Mouse (Mus musculus): ENCODE data around the gene Lrriq3. TPM values are rescaled to one million over a fixed set of nuclear protein-coding genes. Genes with fewer than 3 reads are reported as not detected.

Gene Lrriq3
- polyA plus RNA-seq, 1 experiment from 2014 or later: 1.2 TPM

DNA sequence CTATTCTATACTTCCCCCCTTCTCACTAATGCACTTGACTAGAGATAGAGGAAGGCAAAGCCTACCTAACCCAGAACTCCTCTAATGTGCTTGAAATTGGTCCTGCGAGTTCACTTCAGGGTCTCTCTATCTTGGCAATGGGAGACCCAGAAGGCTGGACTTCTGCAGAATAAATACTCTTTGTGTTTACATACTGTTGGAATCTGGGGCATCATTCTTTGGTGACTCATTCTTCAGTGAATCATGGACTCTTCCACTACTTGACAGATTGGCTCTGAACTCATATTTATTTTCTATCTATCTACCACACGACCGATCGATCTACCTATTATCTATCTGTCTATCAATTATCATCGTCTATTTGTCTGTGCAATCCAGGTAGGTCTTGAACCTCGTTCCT, 1.2 kb upstream of the Lrriq3 start:
- peaks cover 8% of the 10 kb centered on the region for H3K36me3 ChIP-seq (ENCODE audit: control insufficient read depth, insufficient read depth, low read length)
- no peak overlapping the region for H3K4me3 ChIP-seq (ENCODE audit: low read length)
- no peak for ATAC-seq
- H3K9ac ChIP-seq (ENCODE audit: low read depth, low read length): no peak overlapping the region
- H3K27ac ChIP-seq (ENCODE audit: low read depth, low read length): no peak overlapping the region
- no peaks in the 10 kb centered on the region for H3K9me3 ChIP-seq (ENCODE audit: control insufficient read depth, low read length)
- WGBS: 95% methylated on average over 6 of the region's 6 CpGs
- H3K4me2 ChIP-seq (ENCODE audit: low read length): peak overlapping the region; percentile 74
- peaks cover 6% of the 10 kb centered on the region; the same call in 1 of the 2 replicates for H3K4me1 ChIP-seq (ENCODE audit: control insufficient read depth, insufficient read depth, low read depth, low read length)
- no peaks in the 10 kb centered on the region for H3K27me3 ChIP-seq (replicated peaks; ENCODE audit: control insufficient read depth, insufficient read depth, low read length)

- WGBS: 75% methylated on average over 1 of the region's 1 CpGs
- Histone ChIP-seq H3K9ac (ENCODE audit: low read depth, low read length) (no peak overlapping the region), H3K4me1 (ENCODE audit: control insufficient read depth, insufficient read depth, low read depth, low read length) (no peaks in the 10 kb centered on the region), H3K4me3 (ENCODE audit: low read length) (no peak overlapping the region), H3K4me2 (ENCODE audit: low read length) (no peak overlapping the region), H3K9me3 (ENCODE audit: control insufficient read depth, low read length) (no peaks in the 10 kb centered on the region), H3K27ac (ENCODE audit: low read depth, low read length) (no peak overlapping the region), H3K36me3 (ENCODE audit: control insufficient read depth, insufficient read depth, low read length) (no peaks in the 10 kb centered on the region), H3K27me3 (replicated peaks; ENCODE audit: control insufficient read depth, insufficient read depth, low read length) (no peaks in the 10 kb centered on the region)
- ATAC-seq: no peak
Observed at GRCm38 (mm10) chr3:155099266-155099665, 6.0 kb downstream of the Lrriq3 start.

DNA sequence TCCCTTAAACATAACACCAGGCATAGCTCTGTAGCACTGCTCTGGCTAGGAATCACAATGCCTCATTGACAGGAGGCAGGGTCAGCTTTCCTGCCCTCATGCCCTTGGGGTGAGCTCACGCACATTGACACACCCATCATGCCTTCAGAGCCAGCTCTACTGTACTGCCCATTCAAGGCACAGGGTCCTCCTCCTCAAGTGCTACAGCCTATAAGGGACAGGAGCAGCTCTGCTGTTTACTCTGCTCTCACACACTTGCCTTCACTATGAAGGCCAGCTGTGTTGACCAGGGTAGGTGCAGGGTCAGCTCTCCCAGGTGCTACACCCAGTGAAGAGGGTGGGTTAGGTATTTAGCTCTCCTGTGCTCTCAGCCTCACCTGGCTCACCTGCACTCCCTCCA, 12.7 kb downstream of the Lrriq3 start:
- Histone ChIP-seq H3K9ac (ENCODE audit: low read depth, low read length) (no peak overlapping the region), H3K9me3 (ENCODE audit: control insufficient read depth, low read length) (no peaks in the 10 kb centered on the region), H3K4me3 (ENCODE audit: low read length) (no peak overlapping the region), H3K27ac (ENCODE audit: low read depth, low read length) (no peak overlapping the region), H3K36me3 (ENCODE audit: control insufficient read depth, insufficient read depth, low read length) (no peaks in the 10 kb centered on the region), H3K4me2 (ENCODE audit: low read length) (no peak overlapping the region), H3K4me1 (ENCODE audit: control insufficient read depth, insufficient read depth, low read depth, low read length) (no peaks in the 10 kb centered on the region), H3K27me3 (replicated peaks; ENCODE audit: control insufficient read depth, insufficient read depth, low read length) (no peaks in the 10 kb centered on the region)
- ATAC-seq: no peak
- WGBS: 73% methylated on average over 1 of the region's 1 CpGs

DNA sequence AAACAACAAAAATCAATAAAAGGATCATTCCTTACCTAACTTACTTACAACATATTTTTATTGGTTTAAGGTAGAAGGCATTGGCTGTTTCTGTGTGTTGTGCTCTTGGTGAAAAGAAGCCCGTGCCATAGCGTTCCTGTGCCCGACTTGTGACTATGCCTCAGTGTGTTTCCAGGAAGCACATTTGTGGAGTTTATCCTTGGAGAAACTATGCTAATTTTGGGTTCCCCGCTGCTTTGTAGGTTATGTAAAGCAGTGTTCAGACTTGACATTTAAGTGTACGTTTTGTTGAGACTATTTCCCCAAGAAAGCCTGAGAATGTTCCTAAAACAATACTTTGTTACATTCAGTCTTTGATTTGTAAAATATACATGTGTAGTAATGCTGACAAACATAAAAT, 44.5 kb downstream of the Lrriq3 start:
- no peak overlapping the region for H3K4me3 ChIP-seq (ENCODE audit: low read length)
- no peaks in the 10 kb centered on the region for H3K9me3 ChIP-seq (ENCODE audit: control insufficient read depth, low read length)
- no peak overlapping the region for H3K9ac ChIP-seq (ENCODE audit: low read depth, low read length)
- H3K27ac ChIP-seq (ENCODE audit: low read depth, low read length): no peak overlapping the region
- no peaks in the 10 kb centered on the region for H3K4me1 ChIP-seq (ENCODE audit: control insufficient read depth, insufficient read depth, low read depth, low read length)
- H3K4me2 ChIP-seq (ENCODE audit: low read length): no peak overlapping the region
- 91% methylated on average over 5 of the region's 5 CpGs for WGBS
- no peaks in the 10 kb centered on the region for H3K27me3 ChIP-seq (replicated peaks; ENCODE audit: control insufficient read depth, insufficient read depth, low read length)
- ATAC-seq: no peak
- H3K36me3 ChIP-seq (ENCODE audit: control insufficient read depth, insufficient read depth, low read length): no peaks in the 10 kb centered on the region

- H3K4me1 ChIP-seq (ENCODE audit: control insufficient read depth, insufficient read depth, low read depth, low read length): no peaks in the 10 kb centered on the region
- no peak overlapping the region for H3K4me2 ChIP-seq (ENCODE audit: low read length)
- no peaks in the 10 kb centered on the region for H3K36me3 ChIP-seq (ENCODE audit: control insufficient read depth, insufficient read depth, low read length)
- 91% methylated on average over 11 of the region's 11 CpGs for WGBS
- no peak overlapping the region for H3K9ac ChIP-seq (ENCODE audit: low read depth, low read length)
- H3K9me3 ChIP-seq (ENCODE audit: control insufficient read depth, low read length): no peaks in the 10 kb centered on the region
- H3K4me3 ChIP-seq (ENCODE audit: low read length): no peak overlapping the region
- H3K27me3 ChIP-seq (replicated peaks; ENCODE audit: control insufficient read depth, insufficient read depth, low read length): no peaks in the 10 kb centered on the region
- no peak overlapping the region for H3K27ac ChIP-seq (ENCODE audit: low read depth, low read length)
- no peak for ATAC-seq
Observed at GRCm38 (mm10) chr3:155141047-155141446, 47.8 kb downstream of the Lrriq3 start.

DNA sequence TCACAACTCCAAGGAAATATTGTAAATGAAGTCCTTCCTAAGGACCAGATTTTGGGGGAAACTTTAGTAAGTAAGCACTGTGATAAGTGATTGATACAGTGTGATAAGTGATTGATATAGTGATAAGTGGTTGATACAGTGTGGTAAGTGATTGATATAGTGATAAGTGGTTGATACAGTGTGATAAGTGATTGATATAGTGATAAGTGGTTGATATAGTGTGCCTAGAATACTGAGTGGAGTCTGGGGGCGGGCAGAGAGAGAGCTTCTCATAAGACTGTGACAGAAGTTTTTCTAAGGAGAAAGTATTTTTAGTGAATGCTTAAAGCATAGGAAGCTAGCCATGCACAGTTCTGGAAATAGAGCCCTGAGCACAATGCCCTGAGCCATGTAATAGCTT, 51.1 kb downstream of the Lrriq3 start:
- 77% methylated on average over 1 of the region's 1 CpGs for WGBS
- no peak overlapping the region for H3K4me3 ChIP-seq (ENCODE audit: low read length)
- no peak overlapping the region for H3K9ac ChIP-seq (ENCODE audit: low read depth, low read length)
- H3K4me2 ChIP-seq (ENCODE audit: low read length): no peak overlapping the region
- H3K36me3 ChIP-seq (ENCODE audit: control insufficient read depth, insufficient read depth, low read length): no peaks in the 10 kb centered on the region
- ATAC-seq: no peak
- H3K27me3 ChIP-seq (replicated peaks; ENCODE audit: control insufficient read depth, insufficient read depth, low read length): no peaks in the 10 kb centered on the region
- H3K27ac ChIP-seq (ENCODE audit: low read depth, low read length): no peak overlapping the region
- H3K9me3 ChIP-seq (ENCODE audit: control insufficient read depth, low read length): no peaks in the 10 kb centered on the region
- H3K4me1 ChIP-seq (ENCODE audit: control insufficient read depth, insufficient read depth, low read depth, low read length): no peaks in the 10 kb centered on the region

DNA sequence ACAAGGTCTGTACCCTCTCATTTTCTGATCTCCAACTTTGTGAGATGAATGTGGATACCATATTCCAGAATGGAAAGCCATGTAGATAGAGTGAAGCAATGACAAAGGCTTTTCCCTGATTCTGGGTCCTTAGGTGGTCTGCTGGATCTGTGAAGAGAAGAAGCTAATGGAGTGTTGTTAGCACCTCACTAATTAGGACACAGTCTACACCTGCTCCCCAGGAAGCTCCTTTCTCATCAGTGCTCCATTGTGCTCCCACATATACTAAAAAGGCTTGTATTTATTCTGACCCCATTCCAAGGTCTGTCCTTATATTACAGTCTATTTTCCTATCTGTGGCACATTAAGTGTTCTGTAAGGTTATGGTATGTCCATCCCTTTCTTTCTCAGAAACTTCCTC, 68.6 kb downstream of the Lrriq3 start:
- no peak overlapping the region for H3K4me2 ChIP-seq (ENCODE audit: low read length)
- H3K36me3 ChIP-seq (ENCODE audit: control insufficient read depth, insufficient read depth, low read length): no peaks in the 10 kb centered on the region
- H3K27ac ChIP-seq (ENCODE audit: low read depth, low read length): no peak overlapping the region
- H3K4me1 ChIP-seq (ENCODE audit: control insufficient read depth, insufficient read depth, low read depth, low read length): no peaks in the 10 kb centered on the region
- no peak overlapping the region for H3K9ac ChIP-seq (ENCODE audit: low read depth, low read length)
- no peak for ATAC-seq
- H3K9me3 ChIP-seq (ENCODE audit: control insufficient read depth, low read length): no peaks in the 10 kb centered on the region
- no peaks in the 10 kb centered on the region for H3K27me3 ChIP-seq (replicated peaks; ENCODE audit: control insufficient read depth, insufficient read depth, low read length)
- H3K4me3 ChIP-seq (ENCODE audit: low read length): no peak overlapping the region

- ATAC-seq: no peak
Observed at GRCm38 (mm10) chr3:155180303-155180902, 87.2 kb downstream of the Lrriq3 start.

GRCm38 (mm10) chr3:155186456-155186855, 93.2 kb downstream of the Lrriq3 start:
- WGBS: 81% methylated on average over 2 of the region's 2 CpGs
- Histone ChIP-seq H3K4me2 (ENCODE audit: low read length) (no peak overlapping the region), H3K27me3 (replicated peaks; ENCODE audit: control insufficient read depth, insufficient read depth, low read length) (no peaks in the 10 kb centered on the region)

More at GRCm38 (mm10) chr3:155180303-155180902, 87.2 kb downstream of the Lrriq3 start:
- no peaks in the 10 kb centered on the region for H3K4me1 ChIP-seq (ENCODE audit: control insufficient read depth, insufficient read depth, low read depth, low read length)
- 74% methylated on average over 3 of the region's 3 CpGs for WGBS
- H3K27ac ChIP-seq (ENCODE audit: low read depth, low read length): no peak overlapping the region
- no peak overlapping the region for H3K9ac ChIP-seq (ENCODE audit: low read depth, low read length)
- H3K9me3 ChIP-seq (ENCODE audit: control insufficient read depth, low read length): no peaks in the 10 kb centered on the region
- no peaks in the 10 kb centered on the region for H3K36me3 ChIP-seq (ENCODE audit: control insufficient read depth, insufficient read depth, low read length)
- H3K4me2 ChIP-seq (ENCODE audit: low read length): no peak overlapping the region
- no peaks in the 10 kb centered on the region for H3K27me3 ChIP-seq (replicated peaks; ENCODE audit: control insufficient read depth, insufficient read depth, low read length)
- H3K4me3 ChIP-seq (ENCODE audit: low read length): no peak overlapping the region

DNA sequence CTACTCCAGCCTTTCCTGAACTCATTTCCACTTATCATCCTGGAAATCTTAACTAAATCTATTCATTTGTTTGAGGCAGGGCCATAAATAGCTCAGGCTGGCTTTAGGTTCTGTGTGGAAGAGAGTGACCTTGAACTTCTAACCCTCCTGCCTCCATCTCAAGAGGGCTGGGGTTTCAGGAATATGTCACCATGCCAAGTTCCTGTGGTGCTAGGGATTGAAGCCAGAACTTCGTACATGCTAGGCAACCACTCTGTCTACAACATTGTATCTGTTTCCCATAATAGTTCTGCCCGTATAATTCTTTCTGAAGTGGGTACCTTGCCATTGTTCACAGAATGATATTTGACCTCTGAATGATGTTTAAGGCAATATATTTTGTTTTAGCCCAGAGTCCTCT, 95.6 kb downstream of the Lrriq3 start:
- Histone ChIP-seq H3K4me1 (ENCODE audit: control insufficient read depth, insufficient read depth, low read depth, low read length) (no peaks in the 10 kb centered on the region), H3K27me3 (replicated peaks; ENCODE audit: control insufficient read depth, insufficient read depth, low read length) (no peaks in the 10 kb centered on the region), H3K27ac (ENCODE audit: low read depth, low read length) (no peak overlapping the region), H3K4me2 (ENCODE audit: low read length) (no peak overlapping the region), H3K9ac (ENCODE audit: low read depth, low read length) (no peak overlapping the region), H3K36me3 (ENCODE audit: control insufficient read depth, insufficient read depth, low read length) (no peaks in the 10 kb centered on the region), H3K9me3 (ENCODE audit: control insufficient read depth, low read length) (no peaks in the 10 kb centered on the region), H3K4me3 (ENCODE audit: low read length) (no peak overlapping the region)
- ATAC-seq: no peak
- WGBS: 63% methylated on average over 2 of the region's 2 CpGs

More at GRCm38 (mm10) chr3:155186456-155186855, 93.2 kb downstream of the Lrriq3 start:
- Histone ChIP-seq H3K9ac (ENCODE audit: low read depth, low read length) (no peak overlapping the region), H3K4me3 (ENCODE audit: low read length) (no peak overlapping the region), H3K9me3 (ENCODE audit: control insufficient read depth, low read length) (no peaks in the 10 kb centered on the region), H3K27ac (ENCODE audit: low read depth, low read length) (no peak overlapping the region), H3K36me3 (ENCODE audit: control insufficient read depth, insufficient read depth, low read length) (no peaks in the 10 kb centered on the region), H3K4me1 (ENCODE audit: control insufficient read depth, insufficient read depth, low read depth, low read length) (no peaks in the 10 kb centered on the region)
- ATAC-seq: no peak

Measured in hindbrain, embryonic 16.5 days (tissue).